Mouse (Mus musculus) lung, postnatal 0 days (tissue): ENCODE data around the gene Ahnak. TPM values are rescaled to one million over a fixed set of nuclear protein-coding genes. Genes with fewer than 3 reads are reported as not detected.
"Not testable (repeated sequence)": the region's sequence is repeated elsewhere in the genome, so short reads cannot be mapped to it uniquely, and the experiment has no call there.

Experiments used
- ATAC-seq: fragments of 200-750 bp; cut with Nextera tagmentation; 2 replicates; pipeline ENCODE4 v1.8.0; 2017; ENCODE audit warnings: moderate library complexity
- DNase-seq: peaks from one replicate; pipeline ENCODE4 v3.0.0-alpha.2; 2016; ENCODE audit warnings: low spot score
- H3K27ac ChIP-seq: fragments of 300-500 bp; sonication (generic); 2 replicates; pipeline ENCODE4 v1.5.1; 2014; ENCODE audit warnings: antibody characterized with exemption, mild to moderate bottlenecking, low read length, mixed read lengths
- H3K27me3 ChIP-seq: fragments of 300-500 bp; sonication (generic); replicated peaks from 2 replicates; pipeline ENCODE4 v1.6.1; 2014; ENCODE audit warnings: low read length, mixed read lengths; ENCODE audit not compliant: insufficient read depth
- H3K36me3 ChIP-seq: fragments of 300-500 bp; sonication (generic); 2 replicates; pipeline ENCODE4 v1.6.1; 2014; ENCODE audit warnings: low read length, mixed read lengths; ENCODE audit not compliant: insufficient read depth
- H3K4me1 ChIP-seq: fragments of 300-500 bp; sonication (generic); 2 replicates; pipeline ENCODE4 v1.6.1; 2014; ENCODE audit warnings: antibody characterized with exemption, low read depth, low read length, mixed read lengths; ENCODE audit not compliant: insufficient read depth
- H3K4me2 ChIP-seq: fragments of 300-500 bp; sonication (generic); replicated peaks from 2 replicates; pipeline ENCODE4 v1.6.1; 2014; ENCODE audit warnings: low read depth, mild to moderate bottlenecking, low read length, moderate library complexity, mixed read lengths
- H3K4me3 ChIP-seq: fragments of 300-500 bp; sonication (generic); 2 replicates; pipeline ENCODE4 v1.5.1; 2014; ENCODE audit warnings: low read depth, low read length
- H3K9ac ChIP-seq: fragments of 300-500 bp; sonication (generic); replicated peaks from 2 replicates; pipeline ENCODE4 v1.6.1; 2014; ENCODE audit warnings: low read depth, mild to moderate bottlenecking
- H3K9me3 ChIP-seq: fragments of 300-500 bp; sonication (generic); 2 replicates; pipeline ENCODE4 v1.6.1; 2016; ENCODE audit warnings: low read length, mixed read lengths
- CTCF ChIP-seq: IDR thresholded peaks from 2 replicates; pipeline ENCODE4 v1.5.1; 2016; ENCODE audit warnings: antibody characterized with exemption, mild to moderate bottlenecking
- EP300 ChIP-seq: IDR thresholded peaks from 2 replicates; pipeline ENCODE4 v1.6.1; 2016; ENCODE audit warnings: antibody characterized with exemption, mild to moderate bottlenecking, control low read depth
- WGBS: fragments of 180-500 bp; shearing (Covaris S2); extraction: QIAGEN DNeasy Blood & Tissue Kit; methylation state at CpG from one replicate; pipeline ENCODE4 v1.1.7; 2014; 5-methylcytosine and 5-hydroxymethylcytosine counted together
- polyA plus RNA-seq: library from polyadenylated mRNA; unstranded; fragments of >200 nt; fragmentation: Nextera tagmentation; extraction: Ambion mirVana; gene quantifications from 2 replicates; pipeline ENCODE4 v1.2.1, GENCODE M21; 2015

The Ahnak gene
- polyA plus RNA-seq, 1 experiment from 2014 or later: 151 TPM

GRCm38 (mm10) chr19:9082191-9083009 is 93.3 kb downstream of the Ahnak start:
- Histone ChIP-seq H3K27me3 (no peaks in the 10 kb centered on the region), H3K9ac (peak overlapping the region; percentile 13; the same call in 1 of the 2 replicates), H3K36me3 (no peaks in the 10 kb centered on the region), H3K9me3 (no peaks in the 10 kb centered on the region), H3K4me2 (peak overlapping the region; percentile 36), H3K4me3 (no peak overlapping the region), H3K4me1 (peaks cover 7% of the 10 kb centered on the region; the same call in 1 of the 2 replicates), H3K27ac (peak overlapping the region; percentile 82)
- peak; percentile 89 for ATAC-seq
- WGBS: 14% methylated on average over 23 of the region's 23 CpGs
- DNase-seq: peak; percentile 94
- TF ChIP-seq CTCF (peak; percentile 98), EP300 (no peak)

DNA sequence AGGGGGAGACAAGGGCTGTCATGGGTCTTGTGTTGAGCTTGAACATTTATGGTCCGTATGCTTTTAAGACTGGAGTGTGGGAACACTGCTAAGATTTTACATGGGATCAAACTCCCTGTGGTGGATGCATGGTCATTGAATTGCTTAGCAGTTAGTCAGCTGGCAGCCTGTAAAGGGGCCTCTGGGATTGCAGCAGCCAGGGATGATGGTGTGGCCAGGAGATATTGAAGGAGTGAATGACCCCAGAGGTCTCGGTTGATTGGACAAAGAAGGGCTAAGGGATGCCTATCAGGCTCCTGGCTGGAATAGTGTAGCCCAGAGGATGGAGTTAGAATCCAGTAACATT is 93.9 kb downstream of the Ahnak start:
- Histone ChIP-seq H3K9ac (no peak overlapping the region), H3K9me3 (no peaks in the 10 kb centered on the region), H3K36me3 (no peaks in the 10 kb centered on the region), H3K4me1 (peaks cover 7% of the 10 kb centered on the region; the same call in 1 of the 2 replicates), H3K27ac (no peak overlapping the region), H3K4me2 (no peak overlapping the region), H3K27me3 (no peaks in the 10 kb centered on the region), H3K4me3 (no peak overlapping the region)
- TF ChIP-seq EP300 (no peak), CTCF (no peak)
- DNase-seq: no peak
- no peak for ATAC-seq
- 83% methylated on average over 2 of the region's 2 CpGs for WGBS

- ATAC-seq: not testable (repeated sequence)
Observed at GRCm38 (mm10) chr19:9083892-9084291, 94.8 kb downstream of the Ahnak start.

DNA sequence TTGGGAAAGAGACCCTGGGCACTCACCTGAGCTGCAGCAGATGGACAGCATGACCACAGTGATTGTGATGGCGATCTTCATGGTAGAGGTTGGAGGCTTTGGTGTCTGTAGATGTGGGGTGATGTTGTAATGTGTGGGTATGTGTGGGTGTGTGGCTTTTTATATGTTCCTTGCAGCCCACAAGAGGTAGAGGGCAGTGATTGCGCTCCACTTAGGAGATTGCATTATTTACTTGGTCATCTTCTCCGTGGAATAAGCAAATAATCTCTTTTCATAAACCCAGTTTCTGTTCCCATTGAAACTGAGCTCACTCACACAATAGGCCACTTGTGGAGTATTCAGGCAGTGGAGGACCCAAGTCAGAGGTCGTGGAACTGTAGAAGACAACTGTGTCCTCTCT is 98.7 kb downstream of the Ahnak start, which contains the start of gene Scgb1a1:
Scgb1a1 (minus strand) TSS at position 138 of the 400 bp plus-strand sequence.
- TF ChIP-seq EP300: peak; percentile 37; the same call in 1 of the 2 replicates
- TF ChIP-seq CTCF: no peak
- H3K4me2 ChIP-seq: no peak within 1 kb of the TSS
- 72% methylated on average over 4 of the region's 4 CpGs for WGBS
- H3K36me3 ChIP-seq: no peaks in the 10 kb centered on the region
- DNase-seq (no peak), ATAC-seq (peak; percentile 58)
- no peak within 1 kb of the TSS for H3K9ac ChIP-seq
- H3K27ac ChIP-seq: no peak within 1 kb of the TSS
- H3K9me3 ChIP-seq: no peaks in the 10 kb centered on the region
- H3K4me1 ChIP-seq: no peaks in the 10 kb centered on the region
- no peak within 1 kb of the TSS for H3K4me3 ChIP-seq
- H3K27me3 ChIP-seq: no peaks in the 10 kb centered on the region

More at GRCm38 (mm10) chr19:9083892-9084291, 94.8 kb downstream of the Ahnak start:
- not testable (repeated sequence) for H3K27ac ChIP-seq, H3K9ac ChIP-seq, H3K4me3 ChIP-seq, H3K9me3 ChIP-seq, H3K36me3 ChIP-seq, H3K4me2 ChIP-seq, H3K4me1 ChIP-seq, H3K27me3 ChIP-seq, DNase-seq
- WGBS: 67% methylated on average over 2 of the region's 2 CpGs

GRCm38 (mm10) chr19:9090191-9090590 is 101.1 kb downstream of the Ahnak start:
- WGBS: 55% methylated on average over 4 of the region's 4 CpGs
- no peaks in the 10 kb centered on the region for H3K27me3 ChIP-seq
- no peak overlapping the region for H3K4me3 ChIP-seq
- no peak for TF ChIP-seq CTCF
- no peak for TF ChIP-seq EP300
- H3K27ac ChIP-seq: no peak overlapping the region
- H3K36me3 ChIP-seq: no peaks in the 10 kb centered on the region
- H3K9ac ChIP-seq: no peak overlapping the region
- ATAC-seq (peak; percentile 45), DNase-seq (peak; percentile 29)
- no peaks in the 10 kb centered on the region for H3K9me3 ChIP-seq
- H3K4me1 ChIP-seq: no peaks in the 10 kb centered on the region
- H3K4me2 ChIP-seq: no peak overlapping the region

DNA sequence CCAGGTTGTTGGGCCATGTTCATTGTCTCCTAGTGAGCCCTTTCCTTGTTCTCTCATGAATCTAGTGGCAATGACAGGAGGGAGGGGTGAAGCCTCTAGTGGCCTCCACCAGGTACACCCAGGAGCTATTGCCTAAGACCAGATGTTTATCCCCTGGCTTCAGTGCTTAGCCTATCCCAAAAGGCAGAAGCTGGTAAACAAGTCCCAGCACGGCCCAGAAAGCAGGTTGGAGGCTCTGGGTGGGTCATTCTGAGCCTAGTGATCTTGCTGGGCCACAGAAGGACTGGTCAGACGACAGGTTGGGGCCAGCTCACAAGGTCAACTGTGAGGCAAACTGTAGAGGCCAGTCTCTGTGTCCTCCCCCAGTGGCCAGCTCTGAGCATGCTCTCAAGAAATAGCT is 101.6 kb downstream of the Ahnak start:
- Histone ChIP-seq H3K27me3 (no peaks in the 10 kb centered on the region), H3K9me3 (no peaks in the 10 kb centered on the region), H3K36me3 (no peaks in the 10 kb centered on the region), H3K4me2 (no peak overlapping the region), H3K4me1 (no peaks in the 10 kb centered on the region), H3K9ac (no peak overlapping the region), H3K27ac (no peak overlapping the region), H3K4me3 (no peak overlapping the region)
- DNase-seq: no peak
- ATAC-seq: peak; percentile 40
- TF ChIP-seq EP300 (no peak), CTCF (0 out of 2 replicates have a peak, but pooled peaks have one; percentile 1)
- 41% methylated on average over 2 of the region's 2 CpGs for WGBS
